Mouse (Mus musculus) right cerebral cortex, postnatal 14 days (tissue): ENCODE results near the gene Klhl10.
A peak's percentile ranks its signal among the peaks of the same experiment; 100 is the strongest.

ENCODE experiments used
- DNase-seq: peaks from one replicate; pipeline ENCODE4 v3.0.0; 2022

Klhl10 gene

GRCm38 (mm10) chr11:100408835-100409462 lies 32.8 kb upstream of the Klhl10 start:
- DNase-seq: no peak

- DNase-seq: no peak
Measured at GRCm38 (mm10) chr11:100409686-100410085, 32.0 kb upstream of the Klhl10 start.

- no peak for DNase-seq
Measured at GRCm38 (mm10) chr11:100411736-100412135, 30.0 kb upstream of the Klhl10 start.

- no peak for DNase-seq
Measured at GRCm38 (mm10) chr11:100413541-100413940, 28.2 kb upstream of the Klhl10 start.

- peak; percentile 68 for DNase-seq
Measured at GRCm38 (mm10) chr11:100414021-100414913, 27.4 kb upstream of the Klhl10 start, which contains the start of gene P3h4. TSS of gene P3h4 (minus strand) at chr11:100414836.

- no peak for DNase-seq
Measured at GRCm38 (mm10) chr11:100414914-100415822, 26.5 kb upstream of the Klhl10 start, which contains the start of gene Fkbp10. TSS of gene Fkbp10 (plus strand) at chr11:100415697.

GRCm38 (mm10) chr11:100421537-100421936 lies 20.2 kb upstream of the Klhl10 start:
- no peak for DNase-seq

- DNase-seq: no peak
Measured at GRCm38 (mm10) chr11:100423836-100424235, 17.9 kb upstream of the Klhl10 start.

- peak; percentile 75 for DNase-seq
Measured at GRCm38 (mm10) chr11:100425851-100426250, 15.9 kb upstream of the Klhl10 start.

- no peak for DNase-seq
Measured at GRCm38 (mm10) chr11:100426820-100427219, 14.9 kb upstream of the Klhl10 start.

GRCm38 (mm10) chr11:100428612-100429199 lies 13.0 kb upstream of the Klhl10 start:
- DNase-seq: no peak

- DNase-seq: no peak
Measured at GRCm38 (mm10) chr11:100430052-100430451, 11.7 kb upstream of the Klhl10 start.

GRCm38 (mm10) chr11:100432002-100432401 lies 9.7 kb upstream of the Klhl10 start:
- DNase-seq: no peak

GRCm38 (mm10) chr11:100435678-100436246 lies 6.0 kb upstream of the Klhl10 start:
- DNase-seq: no peak

- no peak for DNase-seq
Measured at GRCm38 (mm10) chr11:100437901-100438300, 3.8 kb upstream of the Klhl10 start.

GRCm38 (mm10) chr11:100440691-100441522 lies 810 bp upstream of the Klhl10 start:
- peak; percentile 81 for DNase-seq

- DNase-seq: no peak
Measured at GRCm38 (mm10) chr11:100442625-100443024, 908 bp downstream of the Klhl10 start.

GRCm38 (mm10) chr11:100457247-100457646 lies 15.5 kb downstream of the Klhl10 start:
- DNase-seq: no peak

GRCm38 (mm10) chr11:100457711-100458110 lies 16.0 kb downstream of the Klhl10 start:
- DNase-seq: no peak

GRCm38 (mm10) chr11:100462699-100463098 lies 21.0 kb downstream of the Klhl10 start:
- peak; percentile 21 for DNase-seq

GRCm38 (mm10) chr11:100465229-100465792 lies 23.6 kb downstream of the Klhl10 start:
- DNase-seq: no peak
